Mouse (Mus musculus) testis, adult 2 months (tissue): Measurements from ENCODE around the gene Slc22a12.

ENCODE experiments used
- CTCF ChIP-seq: fragments of 200-500 bp; IDR thresholded peaks from 2 replicates; pipeline ENCODE4 v1.5.1; 2012; ENCODE audit warnings: low read depth, mild to moderate bottlenecking, inconsistent platforms, low read length, moderate library complexity; ENCODE audit not compliant: control insufficient read depth, insufficient read depth, insufficient replicate concordance
- POLR2A ChIP-seq: fragments of 200-500 bp; IDR thresholded peaks from 2 replicates; pipeline ENCODE4 v1.6.1; 2012; ENCODE audit warnings: low read depth, mild to moderate bottlenecking, inconsistent platforms, low read length, moderate library complexity; ENCODE audit not compliant: control insufficient read depth

GRCm38 (mm10) chr19:6553174-6553573 lies 10.3 kb upstream of the Slc22a12 start:
- TF ChIP-seq CTCF (no peak), POLR2A (no peak)
